Mouse (Mus musculus) lung, postnatal 14 days (tissue): ENCODE measurements around the gene Ltf.

Experiments
- DNase-seq: peaks from one replicate; pipeline ENCODE4 v3.0.0; 2021

Gene Ltf

GRCm38 (mm10) chr9:111042266-111042665 is 23.2 kb downstream of the Ltf start:
- DNase-seq = peak; percentile 53

DNA sequence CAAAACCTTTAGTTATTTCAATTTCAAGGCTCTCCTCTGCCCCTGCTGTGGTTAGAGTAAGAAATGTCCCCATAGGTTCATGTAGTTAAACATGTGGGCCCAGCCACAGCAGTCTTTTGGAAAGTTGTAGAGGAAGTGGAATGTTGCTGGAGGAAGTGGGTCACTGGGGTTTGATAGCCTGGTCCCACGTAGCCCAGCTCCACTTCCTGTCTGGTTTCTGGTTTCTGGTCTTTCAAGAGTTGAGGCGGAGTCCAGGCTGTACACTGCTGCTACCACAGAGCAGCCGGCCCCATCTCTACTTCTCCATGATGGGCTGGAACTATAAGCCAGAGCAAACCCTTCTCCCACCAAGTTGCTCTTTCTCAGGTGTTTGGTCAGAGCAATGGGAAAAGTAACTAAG is 27.2 kb downstream of the Ltf start:
- DNase-seq = no peak

- DNase-seq = no peak
These were observed 28.2 kb downstream of the Ltf start for GRCm38 (mm10) chr9:111047266-111047665.

DNA sequence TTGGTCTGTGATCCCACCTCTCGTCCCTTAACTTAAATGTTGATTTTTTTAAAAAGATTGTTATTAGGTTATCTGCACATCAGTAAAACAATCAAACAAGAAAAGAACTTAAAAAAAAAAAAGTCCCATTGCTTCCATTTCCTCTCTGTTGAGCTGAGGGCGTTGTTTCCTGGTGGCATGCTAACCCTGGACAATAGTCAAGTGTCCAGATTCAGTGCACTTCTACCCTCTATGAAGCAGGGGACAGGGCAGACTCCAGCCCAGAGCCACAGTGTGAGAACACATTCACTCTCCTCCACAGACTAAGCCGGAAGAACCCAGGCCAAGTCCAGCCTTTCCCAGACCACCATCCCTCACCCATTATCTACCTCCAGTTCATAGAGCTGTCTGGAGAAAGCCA is 29.4 kb downstream of the Ltf start:
- DNase-seq = no peak

DNA sequence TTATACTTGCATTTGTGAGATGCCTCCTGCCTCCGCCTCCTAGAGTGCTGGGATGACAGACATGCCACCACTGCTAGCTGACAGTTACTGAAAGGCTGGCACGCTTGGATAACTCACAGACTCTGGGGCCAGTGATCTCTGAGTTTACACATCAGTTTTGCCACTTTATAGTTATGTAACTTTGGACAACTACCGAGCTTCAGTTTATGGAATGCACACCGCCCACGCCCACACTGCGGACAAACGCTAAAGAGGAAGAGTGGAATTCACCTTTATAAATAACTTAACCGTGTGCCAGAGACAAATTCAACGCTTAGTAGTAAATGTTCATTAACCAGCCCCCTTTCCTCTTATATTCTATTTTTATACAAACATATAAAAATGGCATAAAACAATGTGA is 35.9 kb downstream of the Ltf start:
- DNase-seq = peak; percentile 36

DNA sequence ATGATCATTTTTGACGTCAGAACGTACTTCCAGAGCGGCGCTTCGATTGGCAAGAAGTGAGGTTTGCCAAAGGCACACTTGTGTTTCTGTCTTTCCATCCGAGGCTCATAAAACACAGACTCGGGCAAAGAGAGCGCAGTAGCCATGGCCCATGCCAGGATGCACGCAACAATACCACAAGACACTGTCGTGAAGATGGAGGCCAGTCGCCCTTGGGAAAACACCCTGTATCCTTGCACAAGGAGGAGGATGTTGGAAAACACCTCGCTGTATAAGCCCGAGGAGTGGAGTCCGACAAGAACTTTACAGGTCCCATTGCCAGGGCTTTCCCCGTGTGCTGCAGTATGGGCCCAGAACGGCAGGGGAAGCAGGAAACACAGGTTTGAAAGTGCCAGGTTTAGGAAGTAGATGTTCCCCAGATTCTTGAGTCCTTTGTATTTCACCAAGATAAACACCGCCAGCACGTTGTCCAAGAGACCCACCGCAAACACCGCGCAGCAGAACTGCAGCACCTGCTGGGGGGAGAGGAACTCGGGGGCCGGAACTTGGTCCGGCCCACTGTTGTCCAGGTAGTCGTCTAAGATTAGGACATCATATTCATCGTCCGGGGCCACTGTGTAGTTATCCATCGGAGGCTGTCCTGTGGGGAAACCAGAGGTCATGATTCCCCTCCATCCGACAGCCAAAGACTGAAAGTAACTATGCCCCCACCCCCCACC is 36.9 kb downstream of the Ltf start:
- DNase-seq = no peak

DNA sequence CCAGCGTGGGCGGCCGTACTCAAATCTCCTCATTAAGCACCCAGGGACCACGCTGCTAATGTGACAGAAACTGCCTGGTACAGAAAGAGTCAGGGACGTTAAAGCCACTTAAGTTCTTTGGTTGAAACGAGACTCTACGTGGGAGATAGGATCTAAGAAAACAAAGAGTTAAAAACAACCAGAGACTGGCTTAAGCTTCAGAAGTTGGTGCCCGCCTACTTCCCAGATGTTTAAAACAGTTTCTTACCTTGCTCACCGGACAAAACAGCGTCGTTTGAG is 37.4 kb downstream of the Ltf start:
- no peak for DNase-seq

DNA sequence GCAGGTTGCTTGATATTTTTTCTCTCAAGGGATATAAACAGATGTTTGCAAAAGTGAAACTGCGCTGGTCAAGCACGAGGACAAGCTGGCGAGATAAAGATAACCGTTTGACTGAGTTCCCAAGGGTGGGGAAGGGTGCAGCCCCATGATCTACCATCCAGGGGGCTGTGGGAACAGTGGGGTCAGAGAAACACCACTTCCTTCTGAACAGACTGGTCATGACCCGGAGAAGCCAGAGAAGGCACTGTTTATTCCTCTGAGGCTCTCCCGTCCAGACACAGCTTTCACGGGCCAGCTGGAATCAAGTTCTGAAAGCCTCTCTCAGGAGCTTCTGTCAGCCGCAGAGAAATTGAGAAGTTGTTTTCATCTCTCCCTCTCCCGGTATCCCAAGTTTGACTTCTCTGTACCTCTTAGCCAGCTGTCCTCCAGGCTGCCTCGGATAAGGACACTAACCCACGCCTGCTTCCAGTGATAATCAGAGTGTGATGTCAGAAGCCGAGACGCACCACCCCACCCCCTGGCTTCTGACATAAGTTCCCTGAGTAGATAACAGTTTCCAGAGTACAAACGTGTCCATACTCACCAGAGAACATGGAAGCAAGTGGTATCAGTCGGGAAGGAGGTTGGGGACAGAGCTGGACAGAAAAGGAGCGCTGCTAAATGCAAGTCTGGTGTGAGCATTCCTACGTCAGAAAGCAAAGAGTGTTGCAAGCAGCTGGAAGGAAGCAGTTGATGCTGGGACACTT is 37.9 kb downstream of the Ltf start, which contains the start of gene Ccrl2:
Ccrl2 (minus strand) TSS at position 722 of the 746 bp plus-strand sequence.
- peak; percentile 67 for DNase-seq

DNA sequence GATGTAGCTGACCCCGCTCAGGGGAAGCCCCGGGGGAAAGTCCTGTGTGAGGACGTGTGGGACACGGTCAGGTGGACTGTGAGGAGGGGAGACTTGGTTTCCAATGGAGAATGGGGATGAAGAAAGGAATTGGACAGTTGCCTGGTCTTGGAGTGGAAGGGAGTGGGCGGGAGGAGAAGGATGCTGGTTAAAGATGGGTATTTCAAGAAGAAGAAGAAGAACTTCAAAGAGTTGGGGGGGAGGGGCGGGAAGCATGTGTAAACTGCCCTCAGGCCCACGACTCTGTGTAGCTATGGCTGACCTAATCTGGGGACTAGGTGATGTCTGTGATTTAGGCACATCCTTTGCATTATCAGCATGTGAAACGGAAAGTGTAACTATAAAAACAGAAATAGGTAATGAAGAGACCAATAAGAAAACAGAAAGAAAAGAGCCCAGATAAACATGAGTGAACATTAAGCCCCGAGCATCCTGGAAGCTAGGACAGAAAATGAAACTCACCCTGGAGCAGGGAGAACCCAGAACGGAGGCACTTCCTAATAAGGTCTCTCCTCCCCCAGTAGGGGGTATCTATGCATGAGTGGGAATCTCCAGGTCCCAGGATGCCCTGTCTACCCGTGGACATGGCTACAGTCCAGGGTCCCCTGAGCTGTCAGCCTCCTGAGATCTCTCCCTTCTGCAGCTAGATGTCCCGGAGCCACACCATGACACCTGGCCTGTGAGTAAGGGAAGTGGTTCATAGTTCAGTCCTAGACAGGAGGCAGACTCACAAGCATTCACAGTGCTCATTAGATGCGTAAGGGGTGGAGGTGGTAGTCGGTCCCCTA is 38.7 kb downstream of the Ltf start:
- DNase-seq = no peak

GRCm38 (mm10) chr9:111058943-111059556 is 40.0 kb downstream of the Ltf start:
- DNase-seq = no peak

DNA sequence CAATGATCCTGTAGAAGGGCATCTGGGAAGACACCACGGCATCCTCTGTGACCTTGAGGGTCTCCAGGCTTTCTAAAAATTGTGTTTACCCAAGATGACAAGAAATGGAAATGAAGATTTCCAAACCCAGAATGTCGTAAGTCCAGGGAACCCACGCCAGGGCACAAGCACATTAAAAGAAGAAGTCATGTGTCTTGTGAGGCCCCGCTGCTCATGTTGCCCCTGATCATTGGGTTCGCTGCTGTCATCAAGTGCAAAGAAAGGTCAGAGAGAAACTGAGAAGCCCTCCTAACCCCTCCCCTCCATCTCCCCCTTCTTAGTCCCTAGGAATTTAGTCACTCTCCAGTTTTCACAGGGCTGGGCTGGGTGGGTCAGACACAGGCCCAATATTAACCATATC is 43.8 kb downstream of the Ltf start:
- DNase-seq = no peak

DNA sequence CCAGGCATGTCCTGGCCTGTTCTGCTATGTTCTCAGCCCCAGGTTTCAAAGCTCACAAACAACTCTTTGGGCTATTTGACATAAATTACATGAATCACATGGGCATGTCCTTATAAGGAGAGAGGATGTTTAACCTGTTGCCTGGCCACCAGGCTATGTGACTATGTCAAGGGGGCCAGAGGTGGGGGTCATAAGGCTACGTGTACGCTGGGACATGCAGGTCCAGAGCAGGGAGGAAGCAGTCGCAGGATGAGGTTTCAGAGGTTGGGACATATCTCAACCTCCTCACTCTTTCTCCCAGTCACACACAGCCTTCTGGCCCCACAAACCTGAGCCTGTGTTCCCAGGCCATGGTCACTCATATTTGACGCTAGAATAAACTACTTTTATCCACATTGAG is 48.0 kb downstream of the Ltf start:
- no peak for DNase-seq

DNA sequence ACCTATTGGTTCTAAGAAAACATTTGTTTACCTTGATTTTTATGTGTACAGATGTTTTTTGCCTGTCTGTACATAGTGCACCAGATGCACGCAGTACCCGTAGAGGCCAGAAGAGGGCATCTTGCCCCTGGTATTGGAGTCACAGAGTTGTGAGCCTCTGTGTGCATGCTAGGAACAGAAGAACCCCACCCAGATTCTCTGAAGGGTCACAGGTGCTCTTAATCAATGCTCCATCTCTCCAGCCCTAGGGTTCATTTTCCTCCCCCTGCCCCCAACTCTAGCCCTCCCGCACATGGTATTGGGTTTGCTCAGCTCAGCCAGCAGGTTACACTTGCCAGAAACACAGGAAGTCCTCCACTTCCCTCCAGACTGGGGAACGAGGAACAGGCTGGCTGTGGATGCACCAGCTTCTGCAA is 51.5 kb downstream of the Ltf start:
- peak; percentile 79 for DNase-seq

- DNase-seq = peak; percentile 71
These were observed 53.1 kb downstream of the Ltf start for GRCm38 (mm10) chr9:111072175-111072574.

DNA sequence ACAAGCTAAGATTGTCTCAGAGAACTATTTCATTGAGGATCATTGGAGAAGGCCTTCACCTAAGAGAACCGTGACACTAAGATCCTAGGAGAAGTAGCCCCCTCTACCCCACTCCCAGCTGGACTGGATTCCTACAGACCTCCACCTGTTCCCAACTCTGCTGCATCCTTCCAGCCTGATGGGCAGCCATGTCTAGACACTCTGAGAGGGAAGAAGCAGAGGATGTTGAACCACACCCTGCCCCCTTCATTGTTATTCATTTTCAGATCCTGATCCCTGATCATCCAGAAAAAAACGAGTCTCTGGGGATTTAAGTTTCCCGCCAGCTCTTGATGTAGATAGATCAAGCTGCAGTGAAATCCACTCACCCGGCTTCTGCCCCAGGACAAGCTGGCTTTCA is 53.9 kb downstream of the Ltf start:
- DNase-seq = no peak

GRCm38 (mm10) chr9:111077745-111078144 is 58.7 kb downstream of the Ltf start:
- no peak for DNase-seq

DNA sequence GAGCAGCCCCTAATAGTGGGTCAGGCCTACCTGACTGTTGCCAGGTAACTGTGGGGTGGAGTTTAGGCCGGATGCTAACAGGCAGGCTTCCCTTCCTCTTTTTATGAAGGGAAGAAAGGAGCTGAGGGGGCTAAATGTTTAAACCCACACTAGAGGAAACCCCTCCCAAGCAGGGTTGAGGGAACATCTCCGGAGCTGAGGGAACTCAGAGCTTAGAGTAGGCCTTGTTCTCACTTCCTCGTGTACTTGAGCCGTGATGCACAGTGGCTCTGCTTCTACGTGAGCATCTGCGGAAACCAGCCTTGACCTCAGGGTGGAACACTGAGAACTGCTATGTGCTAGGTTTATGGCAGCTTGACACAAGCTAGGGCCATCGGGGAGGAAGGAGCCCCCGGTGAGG is 61.7 kb downstream of the Ltf start:
- DNase-seq = no peak

DNA sequence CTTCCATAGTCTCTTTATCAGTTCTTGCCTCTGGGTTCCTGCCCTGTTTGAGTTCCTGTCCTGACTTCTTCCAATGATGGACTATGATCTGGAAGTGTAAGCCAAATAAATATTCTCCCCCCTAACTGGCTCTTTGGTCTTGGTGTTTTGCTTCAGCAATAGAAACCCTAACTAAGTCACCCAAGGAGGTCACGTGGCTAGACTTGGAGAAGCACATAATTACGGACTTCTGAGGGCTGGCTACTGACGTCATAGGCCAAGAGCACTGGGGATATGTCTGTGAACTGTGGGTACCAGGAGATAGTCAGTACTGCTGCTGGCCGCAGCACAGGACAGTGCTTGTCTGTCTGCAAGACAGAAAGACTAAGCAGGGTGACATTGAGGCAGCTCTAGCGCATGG is 62.7 kb downstream of the Ltf start:
- DNase-seq = no peak

DNA sequence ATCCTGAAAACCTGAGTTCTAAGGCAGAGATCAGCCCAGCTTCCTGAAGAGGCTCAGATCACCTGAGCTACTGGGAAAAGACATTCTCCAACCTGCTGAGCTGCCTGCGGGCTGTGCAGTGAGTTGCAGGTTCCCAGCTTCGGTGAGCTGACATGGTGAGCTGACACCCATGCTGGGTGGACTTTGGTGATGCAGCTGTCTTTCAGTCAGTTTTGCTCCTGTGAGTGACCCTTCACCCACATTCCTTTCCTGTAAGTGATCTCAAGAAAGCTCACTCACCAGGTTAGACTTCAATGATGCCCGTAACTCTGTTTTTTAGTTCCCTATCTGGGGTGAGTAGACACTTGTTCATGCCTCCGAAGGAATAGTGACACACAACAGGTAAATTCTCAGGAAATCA is 66.3 kb downstream of the Ltf start:
- DNase-seq = no peak

DNA sequence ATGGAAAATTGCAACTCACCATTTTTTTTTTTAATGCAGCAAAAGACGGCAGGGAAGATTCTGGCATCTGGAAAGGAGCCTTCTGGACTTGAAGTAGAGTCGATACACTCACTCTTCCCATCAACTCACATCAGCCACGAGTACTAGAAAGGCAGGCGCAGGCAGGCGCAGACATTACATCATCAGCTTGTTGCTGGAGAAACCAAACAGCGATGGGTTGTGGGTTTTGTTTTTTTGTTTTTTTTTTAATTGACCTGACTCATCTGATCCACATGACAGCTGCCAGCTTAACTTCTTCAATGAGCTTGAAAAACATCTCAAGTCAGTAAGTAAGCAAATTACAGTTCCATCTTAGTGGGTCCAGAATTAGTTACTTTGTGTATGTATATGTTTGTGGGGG is 67.1 kb downstream of the Ltf start:
- no peak for DNase-seq

DNA sequence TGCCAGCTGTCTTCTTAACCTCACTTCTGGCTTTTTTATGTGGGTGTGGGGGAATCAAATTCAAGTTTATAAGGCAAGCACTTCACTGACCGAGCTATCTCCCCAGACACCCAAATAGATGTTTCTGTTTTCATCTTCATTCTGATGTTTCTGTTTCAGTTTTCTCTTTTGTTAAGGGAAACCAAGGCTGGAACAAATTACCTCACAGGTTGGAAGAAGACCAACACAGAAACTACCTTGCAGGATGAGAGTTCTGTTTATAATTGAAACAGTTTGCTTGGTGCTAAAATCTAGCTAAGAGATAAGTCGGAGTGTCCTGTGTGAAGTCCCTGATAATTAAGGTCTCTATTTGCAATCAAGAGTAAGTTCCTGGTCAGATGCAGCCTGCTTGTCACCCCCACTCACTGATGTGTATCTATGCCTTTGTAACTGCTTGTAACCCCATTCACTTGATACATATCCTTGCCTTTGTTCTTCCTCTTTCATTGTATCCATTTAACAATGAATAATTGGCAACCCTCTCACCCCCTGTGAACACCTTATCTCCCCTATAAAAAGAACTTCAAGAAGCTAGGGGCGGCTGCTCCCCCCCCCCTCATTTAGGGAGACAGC is 68.0 kb downstream of the Ltf start:
- DNase-seq = no peak

DNA sequence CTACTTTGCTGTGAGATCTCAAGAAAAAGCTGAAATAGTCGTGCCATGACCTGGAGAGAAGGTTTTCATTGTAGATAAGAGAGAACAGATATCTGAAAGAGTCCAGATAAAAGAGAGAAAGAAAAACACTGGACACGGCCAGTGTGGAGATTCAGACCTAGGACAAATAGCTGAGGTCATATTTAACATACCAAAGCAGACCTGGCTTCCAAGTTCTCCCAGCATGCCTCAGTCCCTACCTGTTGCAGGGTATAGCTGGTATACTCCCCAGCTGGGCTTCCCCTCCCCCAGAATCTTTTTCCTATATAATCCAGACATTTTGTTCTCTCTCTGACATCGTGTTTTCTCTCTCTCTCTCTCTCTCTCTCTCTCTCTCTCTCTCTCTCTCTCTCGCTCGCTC is 68.9 kb downstream of the Ltf start:
- DNase-seq = no peak

GRCm38 (mm10) chr9:111088886-111089285 is 69.8 kb downstream of the Ltf start:
- DNase-seq = no peak
